Mouse (Mus musculus): ENCODE data around the gene Olfr153. TPM values are rescaled to one million over a fixed set of nuclear protein-coding genes. Genes with fewer than 3 reads are reported as not detected.
"Not testable (repeated sequence)": the region's sequence is repeated elsewhere in the genome, so short reads cannot be mapped to it uniquely, and the experiment has no call there.

Gene Olfr153
- 0.08 TPM in 1 of 2 replicates, not detected in the other for polyA plus RNA-seq (2012; rRNA removed)

- H3K4me1 ChIP-seq (ENCODE audit: control insufficient read depth, insufficient read depth, low read length): no peaks in the 10 kb centered on the region
Measured at GRCm38 (mm10) chr2:87531496-87531895, at the start of gene Olfr153. Olfr153 (plus strand) TSS chr2:87531796.

GRCm38 (mm10) chr2:87482276-87482675 lies 49.3 kb upstream of the Olfr153 start:
- TF ChIP-seq CTCF (IDR thresholded peaks at IDR 0.05; ENCODE audit: borderline replicate concordance, insufficient read depth, low read depth, low read length) (no peak), POLR2A (IDR thresholded peaks at IDR 0.05; ENCODE audit: borderline replicate concordance, insufficient read depth, low read length) (no peak)
- Histone ChIP-seq H3K4me1 (ENCODE audit: control insufficient read depth, insufficient read depth, low read length) (no peaks in the 10 kb centered on the region), H3K27ac (ENCODE audit: insufficient read depth, low read length) (no peak overlapping the region), H3K4me3 (replicated peaks; ENCODE audit: insufficient read depth, low read depth, low read length) (no peak overlapping the region), H3K27me3 (ENCODE audit: control insufficient read depth, insufficient read depth, low read length) (no peaks in the 10 kb centered on the region)
- no peak for DNase-seq
- 69% methylated on average over 2 of the region's 2 CpGs for WGBS

More at GRCm38 (mm10) chr2:87531496-87531895, at the start of gene Olfr153:
- no peak within 1 kb of the TSS for H3K27ac ChIP-seq (ENCODE audit: insufficient read depth, low read length)
- no peak within 1 kb of the TSS for H3K4me3 ChIP-seq (replicated peaks; ENCODE audit: insufficient read depth, low read depth, low read length)
- TF ChIP-seq POLR2A (IDR thresholded peaks at IDR 0.05; ENCODE audit: borderline replicate concordance, insufficient read depth, low read length) (no peak), CTCF (IDR thresholded peaks at IDR 0.05; ENCODE audit: borderline replicate concordance, insufficient read depth, low read depth, low read length) (no peak)
- DNase-seq: no peak
- no peaks in the 10 kb centered on the region for H3K27me3 ChIP-seq (ENCODE audit: control insufficient read depth, insufficient read depth, low read length)

GRCm38 (mm10) chr2:87496993-87497392 lies 34.6 kb upstream of the Olfr153 start, which contains the start of gene Pramel7:
Pramel7 (minus strand) TSS chr2:87497093.
- H3K4me3 ChIP-seq (replicated peaks; ENCODE audit: insufficient read depth, low read depth, low read length); H3K27ac ChIP-seq (ENCODE audit: insufficient read depth, low read length); H3K27me3 ChIP-seq (ENCODE audit: control insufficient read depth, insufficient read depth, low read length); DNase-seq; H3K4me1 ChIP-seq (ENCODE audit: control insufficient read depth, insufficient read depth, low read length): not testable (repeated sequence)
- WGBS: 75% methylated on average over 4 of the region's 5 CpGs

GRCm38 (mm10) chr2:87506265-87506664 lies 25.3 kb upstream of the Olfr153 start, which contains the start of gene Pramel6:
Pramel6 (plus strand) TSS chr2:87506565.
- 84% methylated on average over 6 of the region's 6 CpGs for WGBS

GRCm38 (mm10) chr2:87515046-87515445 lies 16.6 kb upstream of the Olfr153 start:
- Histone ChIP-seq H3K4me3 (replicated peaks; ENCODE audit: insufficient read depth, low read depth, low read length) (no peak overlapping the region), H3K27ac (ENCODE audit: insufficient read depth, low read length) (no peak overlapping the region), H3K27me3 (ENCODE audit: control insufficient read depth, insufficient read depth, low read length) (no peaks in the 10 kb centered on the region), H3K4me1 (ENCODE audit: control insufficient read depth, insufficient read depth, low read length) (no peaks in the 10 kb centered on the region)
- TF ChIP-seq CTCF (IDR thresholded peaks at IDR 0.05; ENCODE audit: borderline replicate concordance, insufficient read depth, low read depth, low read length): no peak
- no peak for TF ChIP-seq POLR2A (IDR thresholded peaks at IDR 0.05; ENCODE audit: borderline replicate concordance, insufficient read depth, low read length)
- 93% methylated on average over 2 of the region's 2 CpGs for WGBS
- DNase-seq: no peak

More at GRCm38 (mm10) chr2:87506265-87506664, 25.3 kb upstream of the Olfr153 start, which contains the start of gene Pramel6:
- no peak within 1 kb of the TSS for H3K27ac ChIP-seq (ENCODE audit: insufficient read depth, low read length)
- no peaks in the 10 kb centered on the region for H3K4me1 ChIP-seq (ENCODE audit: control insufficient read depth, insufficient read depth, low read length)
- TF ChIP-seq CTCF (IDR thresholded peaks at IDR 0.05; ENCODE audit: borderline replicate concordance, insufficient read depth, low read depth, low read length): no peak
- no peak for TF ChIP-seq POLR2A (IDR thresholded peaks at IDR 0.05; ENCODE audit: borderline replicate concordance, insufficient read depth, low read length)
- DNase-seq: no peak
- no peaks in the 10 kb centered on the region for H3K27me3 ChIP-seq (ENCODE audit: control insufficient read depth, insufficient read depth, low read length)
- H3K4me3 ChIP-seq (replicated peaks; ENCODE audit: insufficient read depth, low read depth, low read length): no peak within 1 kb of the TSS

GRCm38 (mm10) chr2:87515457-87516060 lies 16.0 kb upstream of the Olfr153 start:
- 83% methylated on average over 7 of the region's 8 CpGs for WGBS
- Histone ChIP-seq H3K4me1 (ENCODE audit: control insufficient read depth, insufficient read depth, low read length) (no peaks in the 10 kb centered on the region), H3K27ac (ENCODE audit: insufficient read depth, low read length) (no peak overlapping the region), H3K27me3 (ENCODE audit: control insufficient read depth, insufficient read depth, low read length) (no peaks in the 10 kb centered on the region), H3K4me3 (replicated peaks; ENCODE audit: insufficient read depth, low read depth, low read length) (no peak overlapping the region)
- no peak for DNase-seq
- TF ChIP-seq CTCF (IDR thresholded peaks at IDR 0.05; ENCODE audit: borderline replicate concordance, insufficient read depth, low read depth, low read length) (no peak), POLR2A (IDR thresholded peaks at IDR 0.05; ENCODE audit: borderline replicate concordance, insufficient read depth, low read length) (no peak)

GRCm38 (mm10) chr2:87516581-87516980 lies 15.0 kb upstream of the Olfr153 start:
- Histone ChIP-seq H3K4me1 (ENCODE audit: control insufficient read depth, insufficient read depth, low read length) (no peaks in the 10 kb centered on the region), H3K4me3 (replicated peaks; ENCODE audit: insufficient read depth, low read depth, low read length) (no peak overlapping the region), H3K27me3 (ENCODE audit: control insufficient read depth, insufficient read depth, low read length) (no peaks in the 10 kb centered on the region), H3K27ac (ENCODE audit: insufficient read depth, low read length) (no peak overlapping the region)
- WGBS: 90% methylated on average over 3 of the region's 3 CpGs
- TF ChIP-seq CTCF (IDR thresholded peaks at IDR 0.05; ENCODE audit: borderline replicate concordance, insufficient read depth, low read depth, low read length): no peak
- DNase-seq: no peak

- H3K4me3 ChIP-seq (replicated peaks; ENCODE audit: insufficient read depth, low read depth, low read length): no peak overlapping the region
- H3K4me1 ChIP-seq (ENCODE audit: control insufficient read depth, insufficient read depth, low read length): no peaks in the 10 kb centered on the region
- 47% methylated on average over 4 of the region's 4 CpGs for WGBS
- no peak overlapping the region for H3K27ac ChIP-seq (ENCODE audit: insufficient read depth, low read length)
- TF ChIP-seq POLR2A (IDR thresholded peaks at IDR 0.05; ENCODE audit: borderline replicate concordance, insufficient read depth, low read length): no peak
- TF ChIP-seq CTCF (IDR thresholded peaks at IDR 0.05; ENCODE audit: borderline replicate concordance, insufficient read depth, low read depth, low read length): no peak
- DNase-seq: no peak
- H3K27me3 ChIP-seq (ENCODE audit: control insufficient read depth, insufficient read depth, low read length): no peaks in the 10 kb centered on the region
Measured at GRCm38 (mm10) chr2:87520651-87521050, 10.9 kb upstream of the Olfr153 start.

GRCm38 (mm10) chr2:87525899-87526616 lies 5.5 kb upstream of the Olfr153 start:
- WGBS: 36% methylated on average over 39 of the region's 39 CpGs
- not testable (repeated sequence) for H3K4me3 ChIP-seq (replicated peaks; ENCODE audit: insufficient read depth, low read depth, low read length); H3K27ac ChIP-seq (ENCODE audit: insufficient read depth, low read length); H3K4me1 ChIP-seq (ENCODE audit: control insufficient read depth, insufficient read depth, low read length); H3K27me3 ChIP-seq (ENCODE audit: control insufficient read depth, insufficient read depth, low read length)
- peak in 1 of 2 experiments; percentile 17 for DNase-seq

Measured in cerebellum, adult 2 months (tissue).